Mouse (Mus musculus) left cerebral cortex, postnatal 10 days (tissue): ENCODE measurements around the gene Glcci1. TPM values are rescaled to one million over a fixed set of nuclear protein-coding genes. Genes with fewer than 3 reads are reported as not detected.

Source experiments
- DNase-seq, 2 experiments: peaks; one replicate each; pipeline ENCODE4 v3.0.0; 2021 to 2022; ENCODE audit warnings: low spot score in 2 of 2, mixed read lengths in 1 of 2; ENCODE audit errors: extremely low spot score in 1 of 2
- intact Hi-C: fragments of 180-260 bp; cut with DNase I; formaldehyde crosslinking; loops from one replicate; pipeline ENCODE4 v1.15.1; 2025
- total RNA-seq, 2 experiments: library from RNA; stranded (reverse); gene quantifications; 2 replicates each; pipeline ENCODE4 v1.2.3; 2021

Gene Glcci1
- total RNA-seq, 2 experiments from 2014 or later, result 59.6 to 60.2 TPM

DNA sequence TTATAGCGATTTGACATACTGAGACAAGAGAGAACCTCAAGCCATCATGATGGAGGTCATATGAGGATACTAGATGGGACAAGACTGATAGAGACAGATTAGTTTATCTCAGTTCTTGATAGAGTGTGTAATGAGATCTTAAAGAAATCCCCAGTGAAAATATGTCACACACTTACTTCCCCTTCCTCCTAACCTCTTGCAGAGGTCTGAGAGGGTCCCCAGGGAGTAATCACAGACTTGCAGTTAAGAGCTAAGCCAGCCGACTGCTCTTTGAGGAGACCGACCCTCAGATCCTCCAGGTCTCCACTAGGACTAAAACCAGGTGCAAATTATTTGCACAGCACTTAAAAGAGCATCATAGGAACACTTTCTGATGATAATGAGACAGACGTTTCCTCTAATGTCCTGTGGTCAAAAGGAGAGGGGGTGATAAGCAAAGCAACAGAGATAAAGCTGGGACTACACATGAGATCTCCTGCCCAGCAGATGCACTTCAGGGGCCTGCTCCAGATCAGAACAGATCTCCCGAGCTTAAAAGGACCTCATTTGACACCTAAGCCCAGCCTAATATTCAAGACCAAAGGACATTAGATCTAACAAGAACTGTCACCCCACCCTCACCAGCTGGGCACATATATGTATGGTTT, 122.7 kb downstream of the Glcci1 start:
- intact Hi-C loops, result no loop called here
- no peak for DNase-seq

DNA sequence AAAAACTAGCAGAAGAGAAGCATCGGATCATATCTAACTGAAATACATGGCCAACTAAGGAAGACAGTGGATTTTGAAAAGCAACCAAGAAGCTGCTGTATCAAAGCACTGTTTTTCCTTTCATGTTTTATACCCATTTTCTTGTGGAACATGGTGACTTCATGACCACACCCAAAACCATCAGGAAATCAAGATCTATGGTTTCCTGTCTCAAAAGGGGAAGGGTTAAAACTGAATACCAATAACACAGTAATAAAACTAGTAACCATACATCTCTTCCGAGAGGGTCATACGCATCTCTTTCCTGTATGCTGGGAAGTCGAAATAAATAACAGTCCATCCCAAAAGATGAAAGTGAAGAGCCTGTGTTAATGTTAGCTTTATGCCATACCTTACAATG, 123.3 kb downstream of the Glcci1 start:
- no peak for DNase-seq
- intact Hi-C loops, result no loop called here

DNA sequence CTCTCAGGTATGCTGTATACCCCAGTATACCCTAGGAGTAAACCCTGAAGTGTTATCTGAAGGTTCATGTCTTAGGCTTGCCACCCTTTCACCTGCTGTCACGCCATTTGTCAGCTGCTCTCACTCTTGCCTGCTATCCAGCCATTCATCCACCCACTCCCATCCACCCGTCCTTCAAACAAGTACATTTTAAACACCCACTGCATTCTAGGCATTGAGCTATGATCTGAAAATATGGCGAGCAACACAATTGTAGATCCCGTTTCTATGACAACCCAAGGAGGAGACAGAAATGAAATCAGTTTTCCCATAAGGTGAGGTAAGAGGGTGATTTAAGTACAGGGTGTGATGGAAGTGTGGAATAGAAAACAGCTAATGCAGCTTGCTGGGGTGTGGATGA, 128.7 kb downstream of the Glcci1 start:
- intact Hi-C loops, result no loop called here
- peak in 1 of 2 experiments; percentile 56 for DNase-seq

DNA sequence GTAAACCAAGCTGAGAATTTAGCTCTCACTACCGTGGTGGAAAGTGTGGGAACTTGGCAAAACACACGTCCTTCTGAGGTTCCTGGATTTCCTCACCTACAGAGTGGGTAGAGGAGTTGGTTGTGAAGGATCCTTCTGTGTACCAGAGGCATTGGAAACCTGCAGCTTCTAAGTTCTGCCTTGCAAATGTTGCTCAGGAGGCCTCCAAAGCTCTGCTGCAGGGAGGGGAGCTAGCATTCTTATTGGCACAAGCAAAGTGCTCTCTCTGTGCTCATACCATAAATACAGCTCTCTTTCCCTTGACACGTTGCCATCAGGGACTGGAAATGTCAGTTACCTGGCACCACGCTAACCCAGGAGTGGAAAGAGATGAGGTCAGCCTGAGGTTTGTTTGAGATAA, 129.5 kb downstream of the Glcci1 start:
- no peak for DNase-seq
- intact Hi-C loops, result no loop called here

DNA sequence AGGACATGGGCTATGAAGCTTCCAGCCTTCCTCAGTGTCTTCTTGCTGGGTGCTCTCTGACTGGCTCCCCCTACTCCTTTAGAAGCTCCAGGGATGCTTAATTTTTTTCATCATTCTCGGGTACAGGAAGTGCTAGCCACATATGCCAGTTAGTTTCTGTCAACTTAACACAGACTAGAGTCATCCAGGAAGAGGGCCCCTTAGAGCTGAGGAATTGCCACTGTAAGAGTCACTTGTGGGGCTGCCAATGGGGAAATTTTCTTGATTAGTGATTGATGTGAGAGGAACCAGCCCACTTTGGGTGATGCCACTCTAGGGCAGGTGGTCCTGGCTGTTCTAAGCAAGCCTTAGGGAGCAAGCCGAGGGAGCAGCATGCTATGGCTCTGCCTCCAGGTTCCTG, 130.1 kb downstream of the Glcci1 start:
- intact Hi-C loops, result no loop called here
- DNase-seq, result no peak

DNA sequence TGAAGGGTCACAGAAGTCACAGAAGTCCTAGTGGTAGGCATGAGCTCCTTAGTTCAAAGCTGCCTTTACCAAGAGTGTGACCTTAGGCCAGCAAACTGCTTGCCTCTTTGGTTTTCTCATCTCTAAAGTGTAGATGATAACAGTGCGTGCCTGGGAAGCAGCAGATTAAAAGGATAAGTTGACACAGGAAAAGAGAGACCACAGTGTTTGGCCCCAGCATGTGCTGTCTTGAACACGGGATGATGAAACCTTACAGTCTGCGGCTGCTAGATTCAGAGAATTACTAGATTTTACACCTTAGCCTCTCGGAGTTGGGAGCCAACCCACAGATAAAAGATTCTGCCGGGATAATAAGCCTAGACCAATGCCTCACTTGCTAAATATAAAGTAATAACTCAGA, 131.5 kb downstream of the Glcci1 start:
- no peak for DNase-seq
- intact Hi-C loops, result no loop called here

DNA sequence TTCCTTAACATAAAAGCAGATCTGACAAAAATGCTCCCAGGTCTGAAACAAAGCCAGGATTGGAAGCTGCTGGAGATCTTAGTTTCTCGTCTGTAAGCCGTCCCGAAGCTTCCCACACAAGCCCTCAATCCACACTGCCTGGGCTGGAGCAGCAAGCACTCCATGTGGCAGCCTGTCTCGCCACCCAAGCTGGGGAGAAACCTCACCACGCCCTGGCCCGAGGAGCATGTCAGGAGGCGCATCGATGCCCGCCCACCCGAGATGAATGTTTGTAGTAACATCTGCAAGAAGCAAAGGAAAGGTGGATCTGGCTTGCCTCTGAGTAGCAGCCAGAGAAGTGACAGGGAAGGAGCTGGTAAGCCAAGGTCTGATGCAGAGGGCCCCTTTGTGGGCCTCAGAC, 135.3 kb downstream of the Glcci1 start:
- peak; percentile 40 to 43 for DNase-seq

DNA sequence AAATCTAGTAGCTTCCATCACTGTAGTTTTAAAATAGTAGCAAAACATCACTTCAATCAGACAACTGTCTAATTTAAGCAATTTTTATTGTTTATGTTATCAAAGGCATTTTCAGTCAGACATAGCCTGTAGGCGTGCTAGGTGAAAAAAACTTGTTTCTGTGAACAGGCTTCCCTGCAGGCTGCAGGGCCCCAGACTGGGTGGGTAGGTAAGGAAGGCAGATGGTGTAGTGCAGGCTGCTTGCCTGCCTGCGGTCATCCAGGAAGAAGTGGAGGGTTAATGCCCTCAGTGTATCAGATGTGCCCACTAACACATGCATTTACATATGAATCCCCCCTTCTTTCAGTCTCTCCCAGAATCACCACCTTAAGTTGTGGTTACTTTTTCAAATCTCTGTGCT, 136.3 kb downstream of the Glcci1 start:
- DNase-seq, result no peak
- intact Hi-C loops, result no loop called here

More for the DNA sequence above, 135.3 kb downstream of the Glcci1 start:
- intact Hi-C loops, result no loop called here
